Mouse (Mus musculus): ENCODE data around the gene Itpr1.

- no peak for TF ChIP-seq CTCF (IDR thresholded peaks at IDR 0.05; ENCODE audit: low read depth, low read length)
- TF ChIP-seq POLR2A (IDR thresholded peaks at IDR 0.05; ENCODE audit: insufficient read depth, low read length): no peak
Observed at GRCm38 (mm10) chr6:108554389-108554788, 341.5 kb downstream of the Itpr1 start.

All from ES-Bruce4 (cell line).